In the genomic region with DNA sequence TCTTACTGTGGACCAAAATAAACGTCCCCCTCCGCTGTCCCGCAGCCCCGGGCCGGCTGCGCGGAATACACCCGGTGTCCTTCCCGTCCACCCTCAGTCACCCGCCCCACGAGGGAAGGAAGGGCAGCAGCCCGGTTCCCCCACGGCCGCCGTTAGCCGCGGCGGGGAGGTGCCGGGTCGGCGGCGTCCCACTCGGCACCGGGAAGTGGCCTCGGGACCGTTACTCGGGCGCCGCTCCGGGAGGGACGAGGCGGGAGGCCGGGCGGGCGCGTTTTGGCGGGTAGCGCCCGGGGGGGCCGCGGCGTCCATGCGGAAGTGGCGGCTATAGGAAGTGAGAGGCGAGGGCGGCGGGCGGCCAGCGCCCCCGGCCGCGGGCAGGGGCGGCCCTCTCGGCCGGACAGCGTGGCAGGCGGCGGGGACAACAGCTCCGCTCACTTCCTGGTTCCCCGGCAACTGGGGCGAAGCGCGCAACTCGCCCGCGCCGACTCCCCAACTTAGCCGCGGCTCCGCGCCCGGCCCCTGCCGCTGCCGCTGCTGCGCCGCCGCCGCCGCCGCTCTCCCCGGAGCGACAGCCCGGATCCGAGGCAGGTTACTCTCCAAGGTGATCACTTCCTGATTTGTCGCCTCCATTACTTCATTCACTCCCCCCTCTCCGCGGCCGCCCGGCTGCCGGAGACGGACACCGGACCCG, we compare ENCODE assay signal across 7 mouse cellular contexts. TPM values are rescaled to one million over a fixed set of nuclear protein-coding genes. Genes with fewer than 3 reads are reported as not detected.
DNase-seq lines count a peak whose midpoint lies in the region; ATAC-seq and TF ChIP-seq lines count a peak whose summit lies in the region.

No protein-coding gene starts in this region.

- peaks cover 44% of the 10 kb centered on the region for H3K79me2 ChIP-seq in C2C12 (ENCODE audit: control insufficient read depth, insufficient read depth)

- peak overlapping the region; percentile 97 to 99 for H3K27ac ChIP-seq in heart, embryonic 14.5 days (replicated peaks in 1 of 2; ENCODE audit: control insufficient read depth in 1 of 2, insufficient read depth in 1 of 2, low read depth in 2 of 2, low read length in 2 of 2)

- no peaks in the 10 kb centered on the region for H3K27me3 ChIP-seq in C2C12 (ENCODE audit: control insufficient read depth, insufficient read depth, insufficient read length)
- no peaks in the 10 kb centered on the region for H3K27me3 ChIP-seq in E14TG2a.4 (ENCODE audit: insufficient read depth, low read length)
- H3K27me3 ChIP-seq in heart, embryonic 14.5 days (ENCODE audit: control insufficient read depth, insufficient read depth, low read length): no peaks in the 10 kb centered on the region

- H3K4me1 ChIP-seq in E14TG2a.4 (replicated peaks; ENCODE audit: low read depth, low read length): peaks cover 26% of the 10 kb centered on the region
- peaks cover 0 to 13% of the 10 kb centered on the region in 2 experiments; a peak in 2 of 4 replicates for H3K4me1 ChIP-seq in heart, embryonic 14.5 days (ENCODE audit: control insufficient read depth in 2 of 2, insufficient read depth in 2 of 2, low read length in 2 of 2)

- H3ac ChIP-seq in C2C12 (ENCODE audit: control insufficient read depth, insufficient read length, low read depth): peak overlapping the region; percentile 99

- H3K79me3 ChIP-seq in C2C12 (ENCODE audit: low read depth): peaks cover 40% of the 10 kb centered on the region

- H3K36me3 ChIP-seq in C2C12 (ENCODE audit: control insufficient read depth, insufficient read depth) (no peaks in the 10 kb centered on the region), E14TG2a.4 (ENCODE audit: insufficient read depth, low read length) (no peaks in the 10 kb centered on the region)
- H3K36me3 ChIP-seq in heart, embryonic 14.5 days (ENCODE audit: control insufficient read depth, insufficient read depth, low read length): no peaks in the 10 kb centered on the region

- WGBS in heart, embryonic 14.5 days: under 1% methylated on average over 61 of the region's 93 CpGs

- peak overlapping the region; percentile 97 for H3K4me3 ChIP-seq in C2C12 (ENCODE audit: insufficient read depth, poor library complexity, severe bottlenecking)
- peak overlapping the region; percentile 98 for H3K4me3 ChIP-seq in E14TG2a.4 (replicated peaks; ENCODE audit: low read length)
- peak overlapping the region; percentile 99 for H3K4me3 ChIP-seq in heart, embryonic 14.5 days (ENCODE audit: control insufficient read depth in 1 of 2, insufficient read depth in 1 of 2, low read depth in 1 of 2, low read length in 2 of 2)

- H3K9ac ChIP-seq in heart, embryonic 14.5 days (ENCODE audit: low read length): peak overlapping the region; percentile 99

- peak; percentile 62 for DNase-seq in embryo, embryonic 11 days
- DNase-seq in layer of hippocampus, postnatal 25 days (ENCODE audit: extremely low spot score in 1 of 2, low spot score in 1 of 2): peak; percentile 16 to 67
- DNase-seq in lung, postnatal 10 days: peak; percentile 62
- DNase-seq in right cerebral cortex, postnatal 14 days: peak; percentile 43

- peak overlapping the region; percentile 69 for H3K4me2 ChIP-seq in heart, embryonic 14.5 days (ENCODE audit: low read length)

- peak; percentile 59 for ATAC-seq in heart, embryonic 14.5 days (ENCODE audit: insufficient number of reproducible peaks, insufficient read depth, low FRiP score, low read depth)

- no peaks in the 10 kb centered on the region for H3K9me3 ChIP-seq in E14TG2a.4 (ENCODE audit: low read length)
- H3K9me3 ChIP-seq in heart, embryonic 14.5 days (ENCODE audit: control insufficient read depth, low read length): no peaks in the 10 kb centered on the region

- TF ChIP-seq CTCF in C2C12 (IDR thresholded peaks at IDR 0.05; ENCODE audit: control insufficient read depth, insufficient read depth, insufficient read length) (no peak), E14TG2a.4 (conservative IDR thresholded peaks at IDR 0.05; ENCODE audit: low read length) (no peak)

TF ChIP-seq in C2C12, 6 proteins besides CTCF, POLR2A, EP300 and RAD21:
- TF ChIP-seq MYOD1 (IDR thresholded peaks at IDR 0.05; ENCODE audit: control insufficient read depth, insufficient read length, low read depth) (no peak), MYOG (IDR thresholded peaks at IDR 0.05; ENCODE audit: control insufficient read depth, extremely low read depth, insufficient read length) (no peak)
TF ChIP-seq in C2C12: peak in this region for 0.

RNA-seq across cellular contexts. Expression of a gene that starts 52.3 kb away (rescaled TPM):
- 10.8 TPM for polyA plus RNA-seq in C2C12 (2012; fragmentation: generic; extraction: Trizol)
- 11.0 and 12.0 TPM in 2 replicates for polyA plus RNA-seq in heart, embryonic 14.5 days (2014; fragmentation: Nextera tagmentation; extraction: Ambion mirVana)
- total RNA-seq in layer of hippocampus, postnatal 25 days (2021): 10 to 100 TPM; 60.2 to 60.5 TPM

Comparison
In these comparisons a context has a peak if more than half of its experiments do, and no peak if none do; other contexts are left out.
1. Peak in every context shown above with its lines: DNase-seq, ATAC-seq, H3K4me3 ChIP-seq and H3K27ac ChIP-seq.